Mouse (Mus musculus) ovary, postnatal 10 days (tissue): ENCODE measurements around the gene Gm45808.

Source experiments
- DNase-seq: peaks from one replicate; pipeline ENCODE4 v3.0.0; 2022; ENCODE audit warnings: low spot score

Gm45808 gene

GRCm38 (mm10) chr7:45447325-45447990 is 39.2 kb downstream of the Gm45808 start:
- no peak for DNase-seq

GRCm38 (mm10) chr7:45446589-45446988 is 40.0 kb downstream of the Gm45808 start:
- DNase-seq, result no peak

- DNase-seq, result no peak
Observed at GRCm38 (mm10) chr7:45443526-45444420, 42.8 kb downstream of the Gm45808 start.

DNA sequence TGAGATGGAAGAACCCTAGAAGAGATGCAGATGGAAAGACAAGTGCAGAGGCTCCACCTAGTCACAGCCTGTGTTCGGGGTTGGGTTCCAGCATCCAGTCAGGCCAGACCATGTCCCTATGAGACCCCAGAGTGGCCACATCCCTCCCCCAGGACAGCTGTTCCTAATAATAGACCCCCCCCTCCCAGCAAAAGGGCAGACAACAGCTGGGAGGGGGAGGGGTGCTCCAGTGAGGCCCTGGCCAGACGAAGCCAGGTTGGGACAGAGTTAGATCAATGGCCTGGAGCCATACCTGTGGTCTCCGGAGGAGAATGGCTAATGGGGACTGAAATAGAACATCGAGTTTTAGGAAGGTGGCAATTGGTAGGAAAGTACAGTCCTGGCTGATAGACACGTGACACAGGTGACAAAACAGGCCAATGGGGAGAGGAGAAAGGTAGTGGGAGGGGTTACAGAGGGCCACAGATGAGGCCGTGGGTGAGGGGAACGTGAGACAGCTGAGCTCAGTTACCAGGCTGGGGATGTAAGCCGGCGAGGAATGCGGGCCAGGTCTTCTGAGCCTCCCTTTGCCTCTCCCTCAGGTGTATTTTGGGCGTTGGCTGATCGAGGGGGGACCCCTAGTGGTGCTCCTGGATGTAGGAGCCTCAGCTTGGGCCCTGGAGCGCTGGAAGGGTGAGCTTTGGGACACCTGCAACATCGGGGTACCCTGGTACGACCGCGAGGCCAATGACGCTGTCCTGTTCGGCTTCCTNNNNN is 48.9 kb downstream of the Gm45808 start, which contains the start of gene Ruvbl2:
Gene Ruvbl2, minus strand, starts transcription at position 576 of the 756 bp plus-strand sequence.
- no peak for DNase-seq

DNA sequence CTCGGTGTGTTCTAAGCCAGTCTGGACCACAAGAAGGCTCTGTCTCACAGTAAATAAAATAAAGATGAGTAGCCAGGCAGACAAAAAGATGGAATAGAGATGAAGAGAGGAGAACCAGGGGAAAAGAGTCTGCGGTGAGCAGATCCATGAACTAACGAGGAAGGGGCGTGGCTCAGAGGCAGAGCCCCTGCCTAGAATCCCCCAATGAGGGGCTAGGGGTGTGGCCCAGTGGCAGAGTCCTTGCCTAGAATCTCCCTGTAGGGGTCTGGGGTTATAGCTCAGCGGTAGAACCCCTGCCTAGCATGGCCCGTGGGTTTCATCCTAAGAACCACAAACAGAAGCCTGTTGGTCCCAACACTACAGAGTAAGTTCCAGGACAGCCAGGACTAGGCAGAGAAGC is 49.6 kb downstream of the Gm45808 start:
- no peak for DNase-seq

- no peak for DNase-seq
Observed at GRCm38 (mm10) chr7:45436444-45436843, 50.2 kb downstream of the Gm45808 start.

- DNase-seq, result no peak
Observed at GRCm38 (mm10) chr7:45435038-45435437, 51.6 kb downstream of the Gm45808 start.

- DNase-seq, result peak; percentile 98
Observed at GRCm38 (mm10) chr7:45434203-45435015, 52.2 kb downstream of the Gm45808 start, which contains the start of gene Gys1. Gene Gys1 (plus strand): TSS chr7:45434844.

GRCm38 (mm10) chr7:45433835-45434202 is 52.8 kb downstream of the Gm45808 start:
- DNase-seq, result no peak

- no peak for DNase-seq
Observed at GRCm38 (mm10) chr7:45426556-45426955, 60.1 kb downstream of the Gm45808 start.

DNA sequence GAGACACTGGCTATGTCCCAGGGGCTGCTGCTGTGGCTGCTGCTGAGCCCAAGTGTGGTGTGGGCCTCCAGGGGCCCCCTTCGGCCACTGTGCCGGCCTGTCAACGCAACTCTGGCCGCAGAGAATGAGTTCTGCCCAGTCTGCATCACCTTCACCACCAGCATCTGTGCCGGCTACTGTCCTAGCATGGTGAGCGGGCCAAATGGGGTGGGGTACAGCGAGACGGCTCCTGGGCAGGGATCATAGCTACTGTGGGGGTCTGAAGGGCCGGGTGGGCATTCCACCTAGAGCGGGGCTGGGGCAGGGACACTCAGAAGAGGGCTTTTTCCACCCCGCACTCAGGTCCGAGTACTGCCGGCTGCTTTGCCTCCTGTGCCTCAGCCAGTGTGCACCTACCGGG is 65.4 kb downstream of the Gm45808 start:
- no peak for DNase-seq

DNA sequence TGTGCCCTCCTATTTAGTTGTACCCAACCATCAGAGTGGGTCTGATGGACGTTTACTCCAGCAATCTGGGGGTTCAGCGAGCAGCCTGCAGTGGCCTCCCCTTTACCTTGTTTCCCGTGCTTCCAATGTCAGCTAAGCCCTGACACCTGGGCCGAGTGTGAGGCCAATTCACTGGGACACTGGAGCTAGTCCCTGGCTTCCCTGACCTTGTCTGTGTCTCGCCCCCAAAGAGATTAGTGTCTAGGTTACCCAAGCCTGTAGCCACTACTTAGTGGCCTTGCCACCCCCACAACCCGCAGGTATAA is 66.0 kb downstream of the Gm45808 start, which contains the start of gene Lhb:
Gene Lhb, plus strand, starts transcription at position 206 of the 305 bp plus-strand sequence.
- no peak for DNase-seq

GRCm38 (mm10) chr7:45419859-45420614 is 66.6 kb downstream of the Gm45808 start:
- DNase-seq, result no peak

- DNase-seq, result no peak
Observed at GRCm38 (mm10) chr7:45417962-45418492, 68.6 kb downstream of the Gm45808 start.
